Mouse (Mus musculus): ENCODE data around the gene Rpl6. TPM values are rescaled to one million over a fixed set of nuclear protein-coding genes. Genes with fewer than 3 reads are reported as not detected.
"Not testable (repeated sequence)": the region's sequence is repeated elsewhere in the genome, so short reads cannot be mapped to it uniquely, and the experiment has no call there.

Gene Rpl6
- polyA plus RNA-seq, 1 experiment from 2014 or later: 373 TPM

GRCm38 (mm10) chr5:121210601-121210924 is 6.3 kb downstream of the Rpl6 start:
- DNase-seq (ENCODE audit: low spot score) (no peak), ATAC-seq (0 out of 2 replicates have a peak, but pooled peaks have one; percentile 19)
- H3K4me2 ChIP-seq (replicated peaks; ENCODE audit: low read depth, low read length): no peak overlapping the region
- no peak overlapping the region for H3K27ac ChIP-seq (ENCODE audit: low read length)
- H3K4me3 ChIP-seq (ENCODE audit: low read depth, low read length): no peak overlapping the region
- H3K4me1 ChIP-seq (ENCODE audit: insufficient read depth, low read depth, low read length): 0 out of 2 replicates have a peak, but pooled peaks cover 6% of the 10 kb centered on the region
- WGBS: 50% methylated on average over 1 of the region's 1 CpGs
- TF ChIP-seq CTCF (IDR thresholded peaks at IDR 0.05) (no peak), EP300 (IDR thresholded peaks at IDR 0.05) (no peak)
- H3K9ac ChIP-seq (replicated peaks; ENCODE audit: low read depth): no peak overlapping the region
- no peaks in the 10 kb centered on the region for H3K27me3 ChIP-seq (replicated peaks; ENCODE audit: insufficient read depth, low read length)
- H3K36me3 ChIP-seq (ENCODE audit: insufficient read depth, low read length): peaks cover 31% of the 10 kb centered on the region
- H3K9me3 ChIP-seq (ENCODE audit: low read length): no peaks in the 10 kb centered on the region

GRCm38 (mm10) chr5:121212108-121212507 is 7.8 kb downstream of the Rpl6 start:
- DNase-seq (ENCODE audit: low spot score): no peak
- no peak overlapping the region for H3K27ac ChIP-seq (ENCODE audit: low read length)
- no peak overlapping the region for H3K4me3 ChIP-seq (ENCODE audit: low read depth, low read length)
- no peak for TF ChIP-seq CTCF (IDR thresholded peaks at IDR 0.05)
- no peak for TF ChIP-seq EP300 (IDR thresholded peaks at IDR 0.05)
- H3K9me3 ChIP-seq (ENCODE audit: low read length): no peaks in the 10 kb centered on the region
- peaks cover 22% of the 10 kb centered on the region for H3K36me3 ChIP-seq (ENCODE audit: insufficient read depth, low read length)
- 87% methylated on average over 6 of the region's 6 CpGs for WGBS
- no peak for ATAC-seq
- H3K9ac ChIP-seq (replicated peaks; ENCODE audit: low read depth): no peak overlapping the region
- H3K27me3 ChIP-seq (replicated peaks; ENCODE audit: insufficient read depth, low read length): no peaks in the 10 kb centered on the region
- no peak overlapping the region for H3K4me2 ChIP-seq (replicated peaks; ENCODE audit: low read depth, low read length)
- no peaks in the 10 kb centered on the region for H3K4me1 ChIP-seq (ENCODE audit: insufficient read depth, low read depth, low read length)

- TF ChIP-seq EP300 (IDR thresholded peaks at IDR 0.05) (no peak), CTCF (IDR thresholded peaks at IDR 0.05) (no peak)
- Histone ChIP-seq H3K9ac (replicated peaks; ENCODE audit: low read depth) (no peak overlapping the region), H3K27me3 (replicated peaks; ENCODE audit: insufficient read depth, low read length) (no peaks in the 10 kb centered on the region), H3K4me1 (ENCODE audit: insufficient read depth, low read depth, low read length) (no peaks in the 10 kb centered on the region), H3K4me3 (ENCODE audit: low read depth, low read length) (no peak overlapping the region), H3K27ac (ENCODE audit: low read length) (no peak overlapping the region), H3K4me2 (replicated peaks; ENCODE audit: low read depth, low read length) (no peak overlapping the region), H3K36me3 (ENCODE audit: insufficient read depth, low read length) (peaks cover 7% of the 10 kb centered on the region; the same call in 1 of the 2 replicates), H3K9me3 (ENCODE audit: low read length) (no peaks in the 10 kb centered on the region)
- WGBS: 51% methylated on average over 7 of the region's 7 CpGs
- DNase-seq (ENCODE audit: low spot score) (no peak), ATAC-seq (no peak)
Observed at GRCm38 (mm10) chr5:121214707-121215106, 10.4 kb downstream of the Rpl6 start.

- 47% methylated on average over 13 of the region's 13 CpGs for WGBS
- no peak overlapping the region for H3K4me2 ChIP-seq (replicated peaks; ENCODE audit: low read depth, low read length)
- H3K4me1 ChIP-seq (ENCODE audit: insufficient read depth, low read depth, low read length): no peaks in the 10 kb centered on the region
- H3K4me3 ChIP-seq (ENCODE audit: low read depth, low read length): no peak overlapping the region
- H3K36me3 ChIP-seq (ENCODE audit: insufficient read depth, low read length): peaks cover 4% of the 10 kb centered on the region; the same call in 1 of the 2 replicates
- TF ChIP-seq CTCF (IDR thresholded peaks at IDR 0.05) (peak; percentile 96), EP300 (IDR thresholded peaks at IDR 0.05) (no peak)
- no peak for ATAC-seq
- H3K27ac ChIP-seq (ENCODE audit: low read length): no peak overlapping the region
- H3K9ac ChIP-seq (replicated peaks; ENCODE audit: low read depth): no peak overlapping the region
- H3K27me3 ChIP-seq (replicated peaks; ENCODE audit: insufficient read depth, low read length): no peaks in the 10 kb centered on the region
- H3K9me3 ChIP-seq (ENCODE audit: low read length): no peaks in the 10 kb centered on the region
- DNase-seq (ENCODE audit: low spot score): peak; percentile 78
Observed at GRCm38 (mm10) chr5:121215380-121216125, 11.3 kb downstream of the Rpl6 start.

GRCm38 (mm10) chr5:121216126-121216446 is 11.8 kb downstream of the Rpl6 start:
- Histone ChIP-seq H3K4me1 (ENCODE audit: insufficient read depth, low read depth, low read length) (no peaks in the 10 kb centered on the region), H3K27ac (ENCODE audit: low read length) (no peak overlapping the region), H3K36me3 (ENCODE audit: insufficient read depth, low read length) (peaks cover 4% of the 10 kb centered on the region; the same call in 1 of the 2 replicates), H3K9me3 (ENCODE audit: low read length) (no peaks in the 10 kb centered on the region), H3K4me2 (replicated peaks; ENCODE audit: low read depth, low read length) (no peak overlapping the region), H3K9ac (replicated peaks; ENCODE audit: low read depth) (no peak overlapping the region), H3K4me3 (ENCODE audit: low read depth, low read length) (no peak overlapping the region), H3K27me3 (replicated peaks; ENCODE audit: insufficient read depth, low read length) (no peaks in the 10 kb centered on the region)
- ATAC-seq: no peak
- WGBS: 67% methylated on average over 12 of the region's 12 CpGs
- DNase-seq (ENCODE audit: low spot score): no peak
- no peak for TF ChIP-seq EP300 (IDR thresholded peaks at IDR 0.05)
- TF ChIP-seq CTCF (IDR thresholded peaks at IDR 0.05): no peak

- H3K4me1 ChIP-seq (ENCODE audit: insufficient read depth, low read depth, low read length); H3K4me2 ChIP-seq (replicated peaks; ENCODE audit: low read depth, low read length); DNase-seq (ENCODE audit: low spot score); H3K36me3 ChIP-seq (ENCODE audit: insufficient read depth, low read length); H3K27me3 ChIP-seq (replicated peaks; ENCODE audit: insufficient read depth, low read length); H3K27ac ChIP-seq (ENCODE audit: low read length); H3K9me3 ChIP-seq (ENCODE audit: low read length); H3K9ac ChIP-seq (replicated peaks; ENCODE audit: low read depth); ATAC-seq; H3K4me3 ChIP-seq (ENCODE audit: low read depth, low read length): not testable (repeated sequence)
- 88% methylated on average over 9 of the region's 9 CpGs for WGBS
Observed at GRCm38 (mm10) chr5:121216584-121217312, 12.5 kb downstream of the Rpl6 start.
